10 mouse cellular contexts compared by ENCODE assay signal in the genomic region with DNA sequence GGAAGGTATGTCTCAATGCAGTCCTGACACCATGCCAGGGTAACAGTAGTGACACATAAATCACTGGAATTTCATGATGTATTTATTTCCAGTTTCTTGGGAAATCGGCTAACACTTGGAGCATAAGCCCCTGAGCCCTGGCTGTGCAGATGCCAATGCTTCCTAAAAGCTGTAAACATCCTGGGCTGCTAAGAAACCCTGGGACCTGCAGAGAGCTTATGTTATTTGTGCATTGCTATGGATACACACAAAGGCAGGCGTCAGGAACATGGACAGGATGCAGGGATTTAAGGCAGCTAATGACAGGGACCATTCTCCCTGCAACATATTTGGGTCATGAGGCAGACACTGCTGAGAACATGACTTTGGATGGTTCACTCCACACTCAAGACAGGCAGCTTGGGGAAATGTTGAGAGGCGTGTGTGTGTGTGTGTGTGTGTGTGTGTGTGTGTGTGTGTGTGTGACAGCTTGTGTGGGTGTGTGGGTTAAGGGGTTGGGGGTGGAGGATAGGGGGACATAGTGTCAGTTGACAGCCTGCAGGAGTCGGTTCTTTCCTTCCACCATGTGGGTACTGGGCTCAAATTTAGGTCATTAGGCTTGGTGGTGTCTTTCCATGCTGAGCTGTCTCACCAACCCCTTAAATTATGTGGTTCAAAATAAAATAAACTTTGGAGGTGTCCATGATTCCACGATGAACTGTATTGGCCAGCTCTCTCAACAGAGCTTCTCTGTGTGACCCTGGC. TPM values are rescaled to one million over a fixed set of nuclear protein-coding genes. Genes with fewer than 3 reads are reported as not detected.
"Had no signal": no experiment of that assay in that cellular context is flagged by ENCODE, and none has a peak within 500 bp of the region (broad histone marks: within the 10 kb centered on the region; RNA-seq: fewer than 3 reads in every experiment).

No protein-coding gene starts in this region.

RNA-seq across cellular contexts. Expression of a gene that starts 15.7 kb away (rescaled TPM):
- polyA plus RNA-seq: neural tube, embryonic 12.5 days; neural tube, embryonic 13.5 days; neural tube, embryonic 14.5 days; neural tube, embryonic 15.5 days; small intestine, adult 2 months; stomach, embryonic 16.5 days; thymus, adult 2 months; thymus, postnatal 0 days had no signal

RNA-seq across cellular contexts. Expression of a gene that starts 19.5 kb away (rescaled TPM):
- polyA plus RNA-seq: neural tube, embryonic 12.5 days; neural tube, embryonic 13.5 days; neural tube, embryonic 14.5 days; neural tube, embryonic 15.5 days; small intestine, adult 2 months; spleen, adult 2 months; stomach, embryonic 16.5 days; thymus, adult 2 months; thymus, postnatal 0 days; urinary bladder, adult 2 months had no signal
